Mouse (Mus musculus) heart, embryonic 13.5 days (tissue): ENCODE data around the gene Fbxl19. TPM values are rescaled to one million over a fixed set of nuclear protein-coding genes. Genes with fewer than 3 reads are reported as not detected.
"Not testable (repeated sequence)": the region's sequence is repeated elsewhere in the genome, so short reads cannot be mapped to it uniquely, and the experiment has no call there.

ENCODE experiments used
- ATAC-seq: fragments of 200-750 bp; cut with Nextera tagmentation; 2 replicates; pipeline ENCODE4 v1.8.0; 2017; ENCODE audit warnings: moderate TSS enrichment; ENCODE audit not compliant: insufficient number of reproducible peaks, low FRiP score, low TSS enrichment; ENCODE audit errors: extremely low read depth
- H3K27ac ChIP-seq: fragments of 300-500 bp; sonication (generic); replicated peaks from 2 replicates; pipeline ENCODE4 v1.5.1; 2015; ENCODE audit warnings: moderate library complexity, mild to moderate bottlenecking, inconsistent platforms
- H3K27me3 ChIP-seq: fragments of 300-500 bp; sonication (generic); replicated peaks from 2 replicates; pipeline ENCODE4 v1.6.1; 2015; ENCODE audit warnings: mild to moderate bottlenecking, inconsistent platforms
- H3K36me3 ChIP-seq: fragments of 300-500 bp; sonication (generic); 2 replicates; pipeline ENCODE4 v1.6.1; 2015; ENCODE audit warnings: mild to moderate bottlenecking, inconsistent platforms
- H3K4me1 ChIP-seq: fragments of 300-500 bp; sonication (generic); 2 replicates; pipeline ENCODE4 v1.6.1; 2015; ENCODE audit warnings: inconsistent platforms
- H3K4me2 ChIP-seq: fragments of 300-500 bp; sonication (generic); 2 replicates; pipeline ENCODE4 v1.6.1; 2015; ENCODE audit warnings: inconsistent platforms, mild to moderate bottlenecking, moderate library complexity
- H3K4me3 ChIP-seq: fragments of 300-500 bp; sonication (generic); 2 replicates; pipeline ENCODE4 v1.5.1; 2015; ENCODE audit warnings: moderate library complexity, mild to moderate bottlenecking, inconsistent platforms
- H3K9ac ChIP-seq: fragments of 300-500 bp; sonication (generic); 2 replicates; pipeline ENCODE4 v1.6.1; 2015; ENCODE audit warnings: inconsistent platforms, mild to moderate bottlenecking, moderate library complexity
- H3K9me3 ChIP-seq: fragments of 300-500 bp; sonication (generic); 2 replicates; pipeline ENCODE4 v1.6.1; 2016; ENCODE audit warnings: inconsistent platforms
- WGBS: fragments of 180-500 bp; shearing (Covaris S2); methylation state at CpG from one replicate; pipeline ENCODE4 v1.1.7; 2015; ENCODE audit warnings: mixed read lengths; 5-methylcytosine and 5-hydroxymethylcytosine counted together
- polyA plus RNA-seq: library from polyadenylated mRNA; unstranded; fragments of >200 nt; fragmentation: Nextera tagmentation; extraction: Ambion mirVana; gene quantifications from 2 replicates; pipeline ENCODE4 v1.2.1, GENCODE M21; 2015

Fbxl19 gene
- polyA plus RNA-seq, 1 experiment from 2014 or later = 1.8 TPM

GRCm38 (mm10) chr7:127732066-127732465, 12.3 kb upstream of the Fbxl19 start, which contains the start of gene Ctf2:
Gene Ctf2 (minus strand): TSS chr7:127732166.
- ATAC-seq = not testable (repeated sequence)
- no CpG with 5 or more reads among the region's 5 CpGs for WGBS

GRCm38 (mm10) chr7:127745251-127745651, 908 bp downstream of the Fbxl19 start:
- Histone ChIP-seq H3K9me3 (no peaks in the 10 kb centered on the region), H3K27ac (peak overlapping the region; percentile 91), H3K4me1 (peaks cover 25% of the 10 kb centered on the region), H3K36me3 (peaks cover 23% of the 10 kb centered on the region), H3K27me3 (no peaks in the 10 kb centered on the region), H3K4me2 (peak overlapping the region; percentile 93), H3K4me3 (peak overlapping the region; percentile 86), H3K9ac (peak overlapping the region; percentile 93)
- ATAC-seq = peak; percentile 78
- WGBS = under 1% methylated on average over 19 of the region's 19 CpGs

More at GRCm38 (mm10) chr7:127732066-127732465, 12.3 kb upstream of the Fbxl19 start, which contains the start of gene Ctf2:
- H3K4me3 ChIP-seq, H3K9me3 ChIP-seq, H3K4me1 ChIP-seq, H3K27ac ChIP-seq, H3K27me3 ChIP-seq, H3K9ac ChIP-seq, H3K36me3 ChIP-seq, H3K4me2 ChIP-seq: not testable (repeated sequence)

GRCm38 (mm10) chr7:127745652-127746493, 1.5 kb downstream of the Fbxl19 start:
- peak overlapping the region; percentile 93 for H3K9ac ChIP-seq
- H3K27me3 ChIP-seq = no peaks in the 10 kb centered on the region
- H3K4me3 ChIP-seq = peak overlapping the region; percentile 86
- peaks cover 29% of the 10 kb centered on the region for H3K36me3 ChIP-seq
- peak overlapping the region; percentile 93 for H3K4me2 ChIP-seq
- ATAC-seq = peak; percentile 75
- H3K27ac ChIP-seq = peak overlapping the region; percentile 91
- peaks cover 25% of the 10 kb centered on the region for H3K4me1 ChIP-seq
- no peaks in the 10 kb centered on the region for H3K9me3 ChIP-seq
- WGBS = under 1% methylated on average over 39 of the region's 39 CpGs

GRCm38 (mm10) chr7:127746494-127747491, 2.5 kb downstream of the Fbxl19 start:
- Histone ChIP-seq H3K4me1 (peaks cover 25% of the 10 kb centered on the region), H3K4me2 (peak overlapping the region; percentile 93), H3K9ac (peak overlapping the region; percentile 93), H3K4me3 (peak overlapping the region; percentile 86), H3K9me3 (no peaks in the 10 kb centered on the region), H3K36me3 (peaks cover 39% of the 10 kb centered on the region), H3K27me3 (no peaks in the 10 kb centered on the region), H3K27ac (peak overlapping the region; percentile 91)
- under 1% methylated on average over 47 of the region's 62 CpGs for WGBS
- peak; percentile 3; the same call in 1 of the 2 replicates for ATAC-seq

- H3K27ac ChIP-seq = peak overlapping the region; percentile 91; the same call in 1 of the 2 replicates
- 56% methylated on average over 6 of the region's 6 CpGs for WGBS
- no peak for ATAC-seq
- peak overlapping the region; percentile 93 for H3K4me2 ChIP-seq
- peaks cover 25% of the 10 kb centered on the region for H3K4me1 ChIP-seq
- H3K36me3 ChIP-seq = peaks cover 48% of the 10 kb centered on the region
- peak overlapping the region; percentile 86 for H3K4me3 ChIP-seq
- H3K27me3 ChIP-seq = no peaks in the 10 kb centered on the region
- H3K9me3 ChIP-seq = no peaks in the 10 kb centered on the region
- H3K9ac ChIP-seq = peak overlapping the region; percentile 93
These were observed 3.4 kb downstream of the Fbxl19 start for GRCm38 (mm10) chr7:127747559-127748234.

- Histone ChIP-seq H3K4me3 (0 out of 2 replicates have a peak overlapping the region, but pooled peaks have one; percentile 7), H3K27ac (no peak overlapping the region)
- whole genome bisulfite sequencing = 91% methylated on average over 28 of the region's 28 CpGs
These were observed 3.9 kb downstream of the Fbxl19 start for GRCm38 (mm10) chr7:127748235-127748560.

GRCm38 (mm10) chr7:127750131-127751127, 6.1 kb downstream of the Fbxl19 start:
- WGBS = 91% methylated on average over 19 of the region's 19 CpGs
- H3K27ac ChIP-seq = no peak overlapping the region
- H3K36me3 ChIP-seq = peaks cover 75% of the 10 kb centered on the region
- peaks cover 18% of the 10 kb centered on the region for H3K4me1 ChIP-seq
- H3K9me3 ChIP-seq = no peaks in the 10 kb centered on the region
- H3K27me3 ChIP-seq = peaks cover 5% of the 10 kb centered on the region; the same call in 1 of the 2 replicates
- H3K4me3 ChIP-seq = no peak overlapping the region
- H3K9ac ChIP-seq = no peak overlapping the region
- no peak overlapping the region for H3K4me2 ChIP-seq
- no peak for ATAC-seq

More at GRCm38 (mm10) chr7:127748235-127748560, 3.9 kb downstream of the Fbxl19 start:
- H3K9ac ChIP-seq = peak overlapping the region; percentile 29; the same call in 1 of the 2 replicates
- H3K27me3 ChIP-seq = no peaks in the 10 kb centered on the region
- H3K4me1 ChIP-seq = peaks cover 25% of the 10 kb centered on the region
- no peaks in the 10 kb centered on the region for H3K9me3 ChIP-seq
- peaks cover 53% of the 10 kb centered on the region for H3K36me3 ChIP-seq
- peak overlapping the region; percentile 93 for H3K4me2 ChIP-seq
- no peak for ATAC-seq

- Histone ChIP-seq H3K9me3 (no peaks in the 10 kb centered on the region), H3K27me3 (peaks cover 9% of the 10 kb centered on the region), H3K4me1 (peaks cover 18% of the 10 kb centered on the region), H3K4me2 (no peak overlapping the region), H3K4me3 (no peak overlapping the region), H3K9ac (no peak overlapping the region), H3K36me3 (peaks cover 87% of the 10 kb centered on the region), H3K27ac (no peak overlapping the region)
- ATAC-seq = no peak
- 92% methylated on average over 5 of the region's 5 CpGs for WGBS
These were observed 7.3 kb downstream of the Fbxl19 start for GRCm38 (mm10) chr7:127751619-127752018.

- no peaks in the 10 kb centered on the region for H3K9me3 ChIP-seq
- peaks cover 18% of the 10 kb centered on the region for H3K4me1 ChIP-seq
- H3K27me3 ChIP-seq = peaks cover 13% of the 10 kb centered on the region
- H3K36me3 ChIP-seq = peaks cover 91% of the 10 kb centered on the region
- 91% methylated on average over 27 of the region's 27 CpGs for WGBS
- no peak overlapping the region for H3K9ac ChIP-seq
- no peak overlapping the region for H3K4me3 ChIP-seq
- no peak overlapping the region for H3K27ac ChIP-seq
- ATAC-seq = no peak
- no peak overlapping the region for H3K4me2 ChIP-seq
These were observed 7.7 kb downstream of the Fbxl19 start for GRCm38 (mm10) chr7:127752069-127752468.

GRCm38 (mm10) chr7:127753158-127753557, 8.8 kb downstream of the Fbxl19 start:
- H3K9ac ChIP-seq = no peak overlapping the region
- H3K4me3 ChIP-seq = no peak overlapping the region
- 67% methylated on average over 5 of the region's 5 CpGs for WGBS
- peaks cover 7% of the 10 kb centered on the region for H3K4me1 ChIP-seq
- peaks cover 24% of the 10 kb centered on the region for H3K27me3 ChIP-seq
- H3K9me3 ChIP-seq = no peaks in the 10 kb centered on the region
- H3K36me3 ChIP-seq = peaks cover 100% of the 10 kb centered on the region
- no peak for ATAC-seq
- no peak overlapping the region for H3K27ac ChIP-seq
- H3K4me2 ChIP-seq = no peak overlapping the region
